Mouse (Mus musculus) heart, adult 2 months (tissue): ENCODE measurements around the gene Bhmt2.

Source experiments
- CTCF ChIP-seq: fragments of 200-600 bp; IDR thresholded peaks from 2 replicates; pipeline ENCODE4 v1.8.1; 2022; ENCODE audit warnings: antibody characterized with exemption, mild to moderate bottlenecking, moderate library complexity
- POLR2A ChIP-seq: fragments of 200-500 bp; IDR thresholded peaks from 2 replicates; pipeline ENCODE4 v1.6.1; 2011; ENCODE audit warnings: mild to moderate bottlenecking, low read depth, low read length, control low read depth; ENCODE audit not compliant: insufficient read depth

DNA sequence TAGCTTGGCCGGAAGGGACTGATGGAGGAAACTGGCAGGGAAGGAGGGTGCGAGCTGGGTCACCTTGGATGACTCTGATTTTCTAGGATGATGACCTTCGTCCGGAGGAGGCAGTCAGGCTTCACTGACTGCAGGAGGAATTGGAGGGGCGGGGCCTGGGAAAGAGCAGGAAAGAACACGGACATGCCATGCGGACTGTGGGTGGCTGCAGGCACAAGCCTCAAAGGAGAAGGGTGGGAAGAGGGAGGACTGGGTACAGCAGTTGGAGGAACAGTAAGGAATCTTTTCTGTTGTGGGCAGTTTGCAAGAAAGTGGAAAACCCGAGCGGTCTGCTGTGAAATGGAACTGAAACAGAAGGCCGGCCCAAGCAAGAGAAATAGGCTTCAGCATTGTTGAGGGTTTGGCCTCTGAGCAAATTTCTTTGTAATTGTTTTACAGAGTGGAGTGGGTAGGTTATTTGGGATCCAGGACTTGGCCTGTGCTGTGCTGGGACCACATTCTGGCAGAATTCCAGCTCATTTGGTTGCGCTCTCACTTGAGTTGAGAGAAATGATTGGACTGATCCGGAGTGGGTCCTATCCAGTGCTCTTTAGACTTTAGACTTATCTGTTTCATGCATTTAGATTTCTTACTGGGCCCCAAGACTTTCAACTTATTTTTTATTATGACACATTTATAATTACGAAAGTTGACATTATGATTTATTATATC, 67.1 kb downstream of the Bhmt2 start:
- TF ChIP-seq CTCF (no peak), POLR2A (no peak)
